Mouse (Mus musculus) intestine, embryonic 15.5 days (tissue): ENCODE data around the gene Naip5. TPM values are rescaled to one million over a fixed set of nuclear protein-coding genes. Genes with fewer than 3 reads are reported as not detected.
"Not testable (repeated sequence)": the region's sequence is repeated elsewhere in the genome, so short reads cannot be mapped to it uniquely, and the experiment has no call there.

Source experiments
- ATAC-seq: fragments of 200-750 bp; cut with Nextera tagmentation; 2 replicates; pipeline ENCODE4 v1.8.0; 2017; ENCODE audit warnings: moderate TSS enrichment, moderate library complexity
- H3K27ac ChIP-seq: fragments of 300-500 bp; sonication (generic); 2 replicates; pipeline ENCODE4 v1.5.1; 2015; ENCODE audit warnings: mild to moderate bottlenecking, inconsistent platforms
- H3K27me3 ChIP-seq: fragments of 300-500 bp; sonication (generic); replicated peaks from 2 replicates; pipeline ENCODE4 v1.6.1; 2015; ENCODE audit warnings: inconsistent platforms
- H3K36me3 ChIP-seq: fragments of 300-500 bp; sonication (generic); 2 replicates; pipeline ENCODE4 v1.6.1; 2015; ENCODE audit warnings: inconsistent platforms
- H3K4me1 ChIP-seq: fragments of 300-500 bp; sonication (generic); replicated peaks from 2 replicates; pipeline ENCODE4 v1.6.1; 2015; ENCODE audit warnings: inconsistent platforms
- H3K4me2 ChIP-seq: fragments of 300-500 bp; sonication (generic); replicated peaks from 2 replicates; pipeline ENCODE4 v1.6.1; 2015; ENCODE audit warnings: mild to moderate bottlenecking, inconsistent platforms
- H3K4me3 ChIP-seq: fragments of 300-500 bp; sonication (generic); replicated peaks from 2 replicates; pipeline ENCODE4 v1.5.1; 2015; ENCODE audit warnings: inconsistent platforms
- H3K9ac ChIP-seq: fragments of 300-500 bp; sonication (generic); 2 replicates; pipeline ENCODE4 v1.6.1; 2015; ENCODE audit warnings: inconsistent platforms
- H3K9me3 ChIP-seq: fragments of 300-500 bp; sonication (generic); 2 replicates; pipeline ENCODE4 v1.6.1; 2016; ENCODE audit warnings: inconsistent platforms
- WGBS: fragments of 180-500 bp; shearing (Covaris S2); methylation state at CpG from one replicate; pipeline ENCODE4 v1.1.7; 2015; 5-methylcytosine and 5-hydroxymethylcytosine counted together
- polyA plus RNA-seq: library from polyadenylated mRNA; unstranded; fragments of >200 nt; fragmentation: Nextera tagmentation; extraction: Ambion mirVana; gene quantifications from 2 replicates; pipeline ENCODE4 v1.2.1, GENCODE M21; 2015

The Naip5 gene
- polyA plus RNA-seq = 7.1 and 8.9 TPM in 2 replicates

- peak within 1 kb of the TSS; percentile 73 for H3K27ac ChIP-seq
- H3K27me3 ChIP-seq, ATAC-seq, H3K9ac ChIP-seq, H3K9me3 ChIP-seq, H3K4me1 ChIP-seq, H3K36me3 ChIP-seq: not testable (repeated sequence)
- H3K4me2 ChIP-seq = peak within 1 kb of the TSS; percentile 33; the same call in 1 of the 2 replicates
- H3K4me3 ChIP-seq = peak within 1 kb of the TSS; percentile 22; the same call in 1 of the 2 replicates
- WGBS = 84% methylated on average over 4 of the region's 4 CpGs
Observed at GRCm38 (mm10) chr13:100246223-100246622, at the start of gene Naip5. TSS of gene Naip5 (minus strand) at chr13:100246323.

GRCm38 (mm10) chr13:100284611-100285010 is 38.5 kb upstream of the Naip5 start:
- no peak for ATAC-seq
- Histone ChIP-seq H3K4me1 (no peaks in the 10 kb centered on the region), H3K9ac (no peak overlapping the region), H3K27me3 (no peaks in the 10 kb centered on the region), H3K27ac (no peak overlapping the region), H3K36me3 (no peaks in the 10 kb centered on the region), H3K4me2 (no peak overlapping the region), H3K4me3 (no peak overlapping the region), H3K9me3 (no peaks in the 10 kb centered on the region)
- WGBS = 81% methylated on average over 1 of the region's 1 CpGs

- ATAC-seq = peak; percentile 72
- WGBS = no CpG with 5 or more reads among the region's 1 CpGs
- H3K9ac ChIP-seq, H3K4me1 ChIP-seq, H3K4me3 ChIP-seq, H3K36me3 ChIP-seq, H3K4me2 ChIP-seq, H3K9me3 ChIP-seq, H3K27ac ChIP-seq, H3K27me3 ChIP-seq: not testable (repeated sequence)
Observed at GRCm38 (mm10) chr13:100271474-100272132, 25.5 kb upstream of the Naip5 start.

- peak; percentile 60; the same call in 1 of the 2 replicates for ATAC-seq
- not testable (repeated sequence) for H3K4me1 ChIP-seq, H3K4me2 ChIP-seq, H3K9me3 ChIP-seq, H3K27ac ChIP-seq, H3K9ac ChIP-seq, H3K4me3 ChIP-seq, H3K36me3 ChIP-seq, H3K27me3 ChIP-seq
- 27% methylated on average over 2 of the region's 2 CpGs for WGBS
Observed at GRCm38 (mm10) chr13:100256996-100257395, 10.9 kb upstream of the Naip5 start.

- H3K27ac ChIP-seq, H3K36me3 ChIP-seq, H3K4me3 ChIP-seq, H3K27me3 ChIP-seq, H3K4me1 ChIP-seq, H3K4me2 ChIP-seq, H3K9me3 ChIP-seq, H3K9ac ChIP-seq, ATAC-seq: not testable (repeated sequence)
- WGBS = 87% methylated on average over 6 of the region's 6 CpGs
Observed at GRCm38 (mm10) chr13:100255925-100256324, 9.8 kb upstream of the Naip5 start.

GRCm38 (mm10) chr13:100251897-100252296 is 5.8 kb upstream of the Naip5 start:
- not testable (repeated sequence) for ATAC-seq, H3K4me2 ChIP-seq, H3K27me3 ChIP-seq, H3K27ac ChIP-seq, H3K4me3 ChIP-seq, H3K9ac ChIP-seq, H3K9me3 ChIP-seq, H3K36me3 ChIP-seq, H3K4me1 ChIP-seq
- WGBS = 92% methylated on average over 2 of the region's 2 CpGs

- H3K27ac ChIP-seq = peak overlapping the region; percentile 73
- peak overlapping the region; percentile 33; the same call in 1 of the 2 replicates for H3K4me2 ChIP-seq
- ATAC-seq = peak; percentile 97
- H3K36me3 ChIP-seq, H3K27me3 ChIP-seq, H3K4me1 ChIP-seq, H3K9me3 ChIP-seq, H3K9ac ChIP-seq: not testable (repeated sequence)
- 50% methylated on average over 5 of the region's 5 CpGs for WGBS
- peak overlapping the region; percentile 22; the same call in 1 of the 2 replicates for H3K4me3 ChIP-seq
Observed at GRCm38 (mm10) chr13:100246896-100247519, 885 bp upstream of the Naip5 start.

GRCm38 (mm10) chr13:100243702-100244101 is 2.4 kb downstream of the Naip5 start:
- ATAC-seq = peak; percentile 19; the same call in 1 of the 2 replicates
- no peak overlapping the region for H3K4me3 ChIP-seq
- no peak overlapping the region for H3K4me2 ChIP-seq
- no peaks in the 10 kb centered on the region for H3K36me3 ChIP-seq
- H3K4me1 ChIP-seq = no peaks in the 10 kb centered on the region
- H3K27ac ChIP-seq = no peak overlapping the region
- H3K9me3 ChIP-seq = no peaks in the 10 kb centered on the region
- H3K27me3 ChIP-seq = no peaks in the 10 kb centered on the region
- no peak overlapping the region for H3K9ac ChIP-seq

- not testable (repeated sequence) for H3K9ac ChIP-seq, ATAC-seq, H3K9me3 ChIP-seq, H3K27ac ChIP-seq, H3K36me3 ChIP-seq, H3K4me3 ChIP-seq, H3K4me2 ChIP-seq, H3K27me3 ChIP-seq, H3K4me1 ChIP-seq
- WGBS = 93% methylated on average over 1 of the region's 1 CpGs
Observed at GRCm38 (mm10) chr13:100213683-100214082, 32.4 kb downstream of the Naip5 start.

GRCm38 (mm10) chr13:100210540-100210939 is 35.6 kb downstream of the Naip5 start:
- Histone ChIP-seq H3K9ac (no peak overlapping the region), H3K4me2 (no peak overlapping the region), H3K9me3 (no peaks in the 10 kb centered on the region), H3K4me3 (no peak overlapping the region), H3K4me1 (no peaks in the 10 kb centered on the region), H3K36me3 (no peaks in the 10 kb centered on the region), H3K27me3 (no peaks in the 10 kb centered on the region), H3K27ac (no peak overlapping the region)
- 0 out of 2 replicates have a peak, but pooled peaks have one; percentile 49 for ATAC-seq
- 27% methylated on average over 8 of the region's 8 CpGs for WGBS

GRCm38 (mm10) chr13:100203319-100203718 is 42.8 kb downstream of the Naip5 start:
- WGBS = 81% methylated on average over 1 of the region's 1 CpGs
- no peaks in the 10 kb centered on the region for H3K4me1 ChIP-seq
- H3K4me2 ChIP-seq = no peak overlapping the region

GRCm38 (mm10) chr13:100201659-100202333 is 44.3 kb downstream of the Naip5 start, which contains the start of gene Naip2:
TSS of gene Naip2 (minus strand) at chr13:100202092.
- peak; percentile 99 for ATAC-seq
- Histone ChIP-seq H3K4me3 (peak within 1 kb of the TSS; percentile 23), H3K27ac (peak within 1 kb of the TSS; percentile 74)

More at GRCm38 (mm10) chr13:100203319-100203718, 42.8 kb downstream of the Naip5 start:
- H3K27me3 ChIP-seq = no peaks in the 10 kb centered on the region
- no peaks in the 10 kb centered on the region for H3K36me3 ChIP-seq
- no peak for ATAC-seq
- no peaks in the 10 kb centered on the region for H3K9me3 ChIP-seq
- no peak overlapping the region for H3K4me3 ChIP-seq
- H3K27ac ChIP-seq = no peak overlapping the region
- H3K9ac ChIP-seq = no peak overlapping the region

More at GRCm38 (mm10) chr13:100201659-100202333, 44.3 kb downstream of the Naip5 start, which contains the start of gene Naip2:
- H3K9ac ChIP-seq, H3K4me1 ChIP-seq, H3K36me3 ChIP-seq, H3K27me3 ChIP-seq, H3K9me3 ChIP-seq: not testable (repeated sequence)
- 44% methylated on average over 3 of the region's 3 CpGs for WGBS
- H3K4me2 ChIP-seq = peak within 1 kb of the TSS; percentile 31
